Comparison of ENCODE assay signal across 20 mouse cellular contexts in genomic region chr2:151878645-151879044, GRCm38 (mm10). TPM values are rescaled to one million over a fixed set of nuclear protein-coding genes. Genes with fewer than 3 reads are reported as not detected.
"Had no signal": no experiment of that assay in that cellular context is flagged by ENCODE, and none has a peak within 500 bp of the region (broad histone marks: within the 10 kb centered on the region; RNA-seq: fewer than 3 reads in every experiment).

No protein-coding gene starts in this region.

- H3K4me3 ChIP-seq: intestine, embryonic 15.5 days; kidney, embryonic 15.5 days; liver, embryonic 13.5 days; midbrain, embryonic 13.5 days had no signal

- H3K4me2 ChIP-seq: intestine, embryonic 15.5 days; kidney, embryonic 15.5 days; liver, embryonic 13.5 days; midbrain, embryonic 13.5 days had no signal

- H3K4me1 ChIP-seq: intestine, embryonic 15.5 days; kidney, embryonic 15.5 days; liver, embryonic 13.5 days had no signal

- DNase-seq: kidney, adult 11 months; kidney, adult 8-10 months; kidney, postnatal 10 days; kidney, postnatal 36 days; left cerebral cortex, postnatal 4 days; liver, embryonic 13.5 days; lung, adult 2 months; lung, postnatal 14 days; thymus, adult 18-20 months; thymus, postnatal 14 days; thymus, postnatal 4 days had no signal

- H3K9me3 ChIP-seq: intestine, embryonic 15.5 days; kidney, embryonic 15.5 days; liver, embryonic 13.5 days; midbrain, embryonic 13.5 days had no signal

- H3K9ac ChIP-seq: intestine, embryonic 15.5 days; kidney, embryonic 15.5 days; liver, embryonic 13.5 days; midbrain, embryonic 13.5 days had no signal

- ATAC-seq: intestine, embryonic 15.5 days; midbrain, embryonic 13.5 days; midbrain, embryonic 16.5 days had no signal

- H3K27me3 ChIP-seq: kidney, embryonic 15.5 days; liver, embryonic 13.5 days had no signal

- H3K27ac ChIP-seq: intestine, embryonic 15.5 days; kidney, embryonic 15.5 days; liver, embryonic 13.5 days; midbrain, embryonic 13.5 days had no signal

- H3K36me3 ChIP-seq: intestine, embryonic 15.5 days; kidney, embryonic 15.5 days; liver, embryonic 13.5 days; midbrain, embryonic 13.5 days had no signal

RNA-seq across cellular contexts. Expression of gene Angpt4, which starts 32.4 kb away (rescaled TPM):
- total RNA-seq: left cerebral cortex, postnatal 4 days; megakaryocyte progenitor cell, adult 5-6 weeks; monocyte, adult 5-6 weeks had no signal
- polyA plus RNA-seq: liver, embryonic 13.5 days had no signal

RNA-seq across cellular contexts. Expression of gene Rspo4, which starts 35.9 kb away (rescaled TPM):
- total RNA-seq: layer of hippocampus, postnatal 14 days; left cerebral cortex, postnatal 4 days; liver, adult 2 months; megakaryocyte progenitor cell, adult 5-6 weeks; monocyte, adult 5-6 weeks had no signal
- polyA plus RNA-seq: intestine, embryonic 15.5 days; kidney, embryonic 15.5 days; liver, adult 2 months; liver, embryonic 13.5 days; spleen, adult 2 months had no signal
